Mouse (Mus musculus): ENCODE results near the gene Slc22a16. TPM values are rescaled to one million over a fixed set of nuclear protein-coding genes. Genes with fewer than 3 reads are reported as not detected.
"Not testable (repeated sequence)": the region's sequence is repeated elsewhere in the genome, so short reads cannot be mapped to it uniquely, and the experiment has no call there.

Slc22a16 gene
- not detected for total RNA-seq (2018; cell fraction: chromatin; rRNA removed)
- total RNA-seq (2018; cell fraction: cytosol; rRNA removed), result not detected
- not detected for total RNA-seq (2018; cell fraction: nucleus; rRNA removed)
- not detected in 3 replicates for polyA plus RNA-seq (2018)

- WGBS (ENCODE audit: missing documents), result 93% methylated on average over 6 of the region's 12 CpGs
- H3K27ac ChIP-seq, result no peak within 1 kb of the TSS
- H3K36me3 ChIP-seq (ENCODE audit: inconsistent target), result no peaks in the 10 kb centered on the region
- H3K79me2 ChIP-seq (ENCODE audit: inconsistent target), result no peaks in the 10 kb centered on the region
- no peak within 1 kb of the TSS for H3K4me3 ChIP-seq (ENCODE audit: inconsistent target)
Measured at GRCm38 (mm10) chr10:40570036-40570435, at the start of gene Slc22a16. Gene Slc22a16 (plus strand): TSS chr10:40570336.

- 55% methylated on average over 11 of the region's 12 CpGs for WGBS (ENCODE audit: missing documents)
- Histone ChIP-seq H3K27ac (peak overlapping the region; percentile 28), H3K79me2 (ENCODE audit: inconsistent target) (no peaks in the 10 kb centered on the region), H3K4me3 (ENCODE audit: inconsistent target) (no peak overlapping the region), H3K36me3 (ENCODE audit: inconsistent target) (no peaks in the 10 kb centered on the region)
Measured at GRCm38 (mm10) chr10:40521579-40521978, 48.6 kb upstream of the Slc22a16 start.

GRCm38 (mm10) chr10:40523312-40523975 is 46.7 kb upstream of the Slc22a16 start:
- Histone ChIP-seq H3K4me3 (ENCODE audit: inconsistent target) (no peak overlapping the region), H3K36me3 (ENCODE audit: inconsistent target) (no peaks in the 10 kb centered on the region), H3K27ac (0 out of 2 replicates have a peak overlapping the region, but pooled peaks have one; percentile 3), H3K79me2 (ENCODE audit: inconsistent target) (no peaks in the 10 kb centered on the region)
- 90% methylated on average over 6 of the region's 7 CpGs for WGBS (ENCODE audit: missing documents)

- WGBS (ENCODE audit: missing documents), result 32% methylated on average over 9 of the region's 9 CpGs
- Histone ChIP-seq H3K27ac (peak overlapping the region; percentile 19), H3K4me3 (ENCODE audit: inconsistent target) (no peak overlapping the region), H3K79me2 (ENCODE audit: inconsistent target) (no peaks in the 10 kb centered on the region), H3K36me3 (ENCODE audit: inconsistent target) (no peaks in the 10 kb centered on the region)
Measured at GRCm38 (mm10) chr10:40524032-40524806, 45.9 kb upstream of the Slc22a16 start.

- H3K4me3 ChIP-seq (ENCODE audit: inconsistent target), result no peak overlapping the region
Measured at GRCm38 (mm10) chr10:40524991-40525390, 45.1 kb upstream of the Slc22a16 start.

GRCm38 (mm10) chr10:40525616-40526155 is 44.5 kb upstream of the Slc22a16 start:
- 6% methylated on average over 9 of the region's 9 CpGs for WGBS (ENCODE audit: missing documents)
- peak overlapping the region; percentile 72 for H3K27ac ChIP-seq
- no peak overlapping the region for H3K4me3 ChIP-seq (ENCODE audit: inconsistent target)
- no peaks in the 10 kb centered on the region for H3K36me3 ChIP-seq (ENCODE audit: inconsistent target)
- H3K79me2 ChIP-seq (ENCODE audit: inconsistent target), result no peaks in the 10 kb centered on the region

More at GRCm38 (mm10) chr10:40524991-40525390, 45.1 kb upstream of the Slc22a16 start:
- H3K27ac ChIP-seq, result peak overlapping the region; percentile 72
- H3K36me3 ChIP-seq (ENCODE audit: inconsistent target), result no peaks in the 10 kb centered on the region
- WGBS (ENCODE audit: missing documents), result 20% methylated on average over 10 of the region's 10 CpGs
- no peaks in the 10 kb centered on the region for H3K79me2 ChIP-seq (ENCODE audit: inconsistent target)

- no peaks in the 10 kb centered on the region for H3K36me3 ChIP-seq (ENCODE audit: inconsistent target)
- peak overlapping the region; percentile 72 for H3K27ac ChIP-seq
- no peak overlapping the region for H3K4me3 ChIP-seq (ENCODE audit: inconsistent target)
- H3K79me2 ChIP-seq (ENCODE audit: inconsistent target), result no peaks in the 10 kb centered on the region
- 17% methylated on average over 8 of the region's 8 CpGs for WGBS (ENCODE audit: missing documents)
Measured at GRCm38 (mm10) chr10:40526301-40526761, 43.8 kb upstream of the Slc22a16 start.

- WGBS (ENCODE audit: missing documents), result 82% methylated on average over 3 of the region's 3 CpGs
- Histone ChIP-seq H3K4me3 (ENCODE audit: inconsistent target) (no peak overlapping the region), H3K79me2 (ENCODE audit: inconsistent target) (no peaks in the 10 kb centered on the region), H3K36me3 (ENCODE audit: inconsistent target) (no peaks in the 10 kb centered on the region), H3K27ac (peak overlapping the region; percentile 12; the same call in 1 of the 2 replicates)
Measured at GRCm38 (mm10) chr10:40526986-40527385, 43.1 kb upstream of the Slc22a16 start.

GRCm38 (mm10) chr10:40527573-40527972 is 42.6 kb upstream of the Slc22a16 start:
- H3K4me3 ChIP-seq (ENCODE audit: inconsistent target), result no peak overlapping the region
- 0 out of 2 replicates have a peak overlapping the region, but pooled peaks have one; percentile 12 for H3K27ac ChIP-seq
- H3K79me2 ChIP-seq (ENCODE audit: inconsistent target), result no peaks in the 10 kb centered on the region
- 8% methylated on average over 8 of the region's 8 CpGs for WGBS (ENCODE audit: missing documents)
- no peaks in the 10 kb centered on the region for H3K36me3 ChIP-seq (ENCODE audit: inconsistent target)

- WGBS (ENCODE audit: missing documents), result 91% methylated on average over 8 of the region's 10 CpGs
- H3K79me2 ChIP-seq (ENCODE audit: inconsistent target), result no peaks in the 10 kb centered on the region
- no peaks in the 10 kb centered on the region for H3K36me3 ChIP-seq (ENCODE audit: inconsistent target)
- no peak overlapping the region for H3K4me3 ChIP-seq (ENCODE audit: inconsistent target)
- H3K27ac ChIP-seq, result no peak overlapping the region
Measured at GRCm38 (mm10) chr10:40528668-40529067, 41.5 kb upstream of the Slc22a16 start.

GRCm38 (mm10) chr10:40529617-40530016 is 40.5 kb upstream of the Slc22a16 start:
- WGBS (ENCODE audit: missing documents), result 15% methylated on average over 6 of the region's 6 CpGs
- H3K36me3 ChIP-seq (ENCODE audit: inconsistent target), result no peaks in the 10 kb centered on the region
- H3K27ac ChIP-seq, result no peak overlapping the region
- no peaks in the 10 kb centered on the region for H3K79me2 ChIP-seq (ENCODE audit: inconsistent target)
- no peak overlapping the region for H3K4me3 ChIP-seq (ENCODE audit: inconsistent target)

- 65% methylated on average over 3 of the region's 3 CpGs for WGBS (ENCODE audit: missing documents)
- Histone ChIP-seq H3K36me3 (ENCODE audit: inconsistent target) (no peaks in the 10 kb centered on the region), H3K79me2 (ENCODE audit: inconsistent target) (no peaks in the 10 kb centered on the region), H3K27ac (no peak overlapping the region), H3K4me3 (ENCODE audit: inconsistent target) (no peak overlapping the region)
Measured at GRCm38 (mm10) chr10:40530661-40531060, 39.5 kb upstream of the Slc22a16 start.

GRCm38 (mm10) chr10:40532586-40532985 is 37.5 kb upstream of the Slc22a16 start:
- not testable (repeated sequence) for H3K27ac ChIP-seq
- 88% methylated on average over 4 of the region's 4 CpGs for WGBS (ENCODE audit: missing documents)

GRCm38 (mm10) chr10:40541351-40541750 is 28.8 kb upstream of the Slc22a16 start:
- Histone ChIP-seq H3K79me2 (ENCODE audit: inconsistent target) (no peaks in the 10 kb centered on the region), H3K27ac (no peak overlapping the region), H3K4me3 (ENCODE audit: inconsistent target) (no peak overlapping the region), H3K36me3 (ENCODE audit: inconsistent target) (no peaks in the 10 kb centered on the region)
- WGBS (ENCODE audit: missing documents), result 94% methylated on average over 6 of the region's 6 CpGs

More at GRCm38 (mm10) chr10:40532586-40532985, 37.5 kb upstream of the Slc22a16 start:
- not testable (repeated sequence) for H3K79me2 ChIP-seq (ENCODE audit: inconsistent target); H3K36me3 ChIP-seq (ENCODE audit: inconsistent target); H3K4me3 ChIP-seq (ENCODE audit: inconsistent target)

Data from macrophage (primary cell).